In the genomic region with DNA sequence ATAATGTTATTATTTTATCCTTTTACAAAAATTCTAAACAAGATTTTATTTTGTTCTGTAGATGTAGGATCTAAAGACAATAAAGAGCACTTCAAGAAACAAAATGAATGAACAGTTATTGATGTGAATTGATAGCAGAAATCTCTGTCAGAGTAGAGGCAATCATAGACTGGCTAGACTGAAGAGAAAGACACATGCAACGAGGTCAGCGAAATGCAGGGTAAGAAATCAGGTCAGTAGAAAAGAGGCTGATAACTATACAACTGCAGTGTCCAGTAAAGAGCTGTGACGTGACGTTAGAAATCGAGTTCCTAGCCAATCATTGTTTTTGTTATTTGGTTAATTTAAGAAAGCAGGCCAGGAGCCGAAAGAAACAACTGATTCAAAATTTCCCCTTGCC, we compare ENCODE assay signal across 12 mouse cellular contexts.
"Had no signal": no experiment of that assay in that cellular context is flagged by ENCODE, and none has a peak within 500 bp of the region (broad histone marks: within the 10 kb centered on the region; RNA-seq: fewer than 3 reads in every experiment).

No protein-coding gene starts in this region.

- DNase-seq: left cerebral cortex, postnatal 4 days; liver; liver, embryonic 13.5 days; liver, postnatal 0 days; lung, adult 18-20 months; lung, adult 2 months; lung, embryonic 14.5 days; lung, postnatal 10 days; lung, postnatal 14 days; lung, postnatal 36 days; lung, postnatal 4 days; midbrain, embryonic 14.5 days had no signal
